Mouse (Mus musculus) liver, postnatal 0 days (tissue): ENCODE measurements around the gene Teddm1b.
A peak's percentile ranks its signal among the peaks of the same experiment; 100 is the strongest.

Source experiments
- CTCF ChIP-seq: sonication (generic); IDR thresholded peaks from 2 replicates; pipeline ENCODE4 v1.5.1; 2016; ENCODE audit warnings: antibody characterized with exemption, low read depth
- EP300 ChIP-seq: IDR thresholded peaks from 2 replicates; pipeline ENCODE4 v1.6.1; 2016; ENCODE audit warnings: antibody characterized with exemption, low read depth, mild to moderate bottlenecking

DNA sequence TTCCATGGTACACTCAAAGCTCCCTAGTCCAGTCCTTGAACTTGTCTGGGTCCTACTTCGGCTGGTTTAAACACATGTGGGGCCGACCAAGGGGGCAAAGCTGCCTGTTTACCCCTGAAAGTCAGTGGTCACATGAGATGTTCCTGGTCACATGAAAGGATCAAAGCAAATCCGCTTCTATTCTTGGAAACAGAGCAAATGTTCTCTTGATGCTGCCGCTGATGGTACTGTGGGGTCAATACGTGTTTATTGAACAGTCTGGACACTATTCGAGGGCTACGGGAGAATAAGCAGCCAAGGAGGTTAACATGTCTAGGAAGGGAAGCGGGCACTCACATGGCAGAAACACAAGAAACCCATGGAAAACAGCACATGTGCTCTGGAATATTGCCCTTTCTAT, 23.1 kb downstream of the Teddm1b start:
- TF ChIP-seq CTCF: no peak
- peak; percentile 68; the same call in 1 of the 2 replicates for TF ChIP-seq EP300
